Mouse (Mus musculus) skeletal muscle tissue, adult 2 months (tissue): ENCODE results near the gene Pfn1.

Experiments used
- DNase-seq: peaks from one replicate; pipeline ENCODE4 v3.0.0-alpha.2; 2012; ENCODE audit warnings: low read depth, low spot score

The Pfn1 gene

DNA sequence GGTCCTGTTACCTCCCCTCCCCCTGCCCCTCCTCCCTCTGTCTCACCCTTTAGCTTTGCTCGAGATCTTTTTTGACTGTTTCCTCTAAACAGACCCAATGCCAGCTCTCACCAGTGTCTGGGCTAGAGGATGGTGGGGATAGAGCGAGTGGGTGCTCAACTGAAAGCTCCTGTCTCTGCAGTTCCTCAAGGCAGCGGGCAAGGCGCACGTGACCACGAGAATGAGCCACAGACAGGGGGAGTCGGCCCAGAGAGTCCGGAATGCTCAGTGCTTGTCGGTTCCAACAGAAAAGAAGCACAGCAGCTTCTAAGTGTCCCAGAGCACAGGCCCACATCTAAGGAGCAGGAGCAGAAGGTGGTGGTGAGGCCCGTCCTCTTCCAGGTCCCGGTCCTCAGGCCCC, 20.1 kb upstream of the Pfn1 start:
- no peak for DNase-seq

GRCm38 (mm10) chr11:70674014-70674413, 19.6 kb upstream of the Pfn1 start:
- no peak for DNase-seq

DNA sequence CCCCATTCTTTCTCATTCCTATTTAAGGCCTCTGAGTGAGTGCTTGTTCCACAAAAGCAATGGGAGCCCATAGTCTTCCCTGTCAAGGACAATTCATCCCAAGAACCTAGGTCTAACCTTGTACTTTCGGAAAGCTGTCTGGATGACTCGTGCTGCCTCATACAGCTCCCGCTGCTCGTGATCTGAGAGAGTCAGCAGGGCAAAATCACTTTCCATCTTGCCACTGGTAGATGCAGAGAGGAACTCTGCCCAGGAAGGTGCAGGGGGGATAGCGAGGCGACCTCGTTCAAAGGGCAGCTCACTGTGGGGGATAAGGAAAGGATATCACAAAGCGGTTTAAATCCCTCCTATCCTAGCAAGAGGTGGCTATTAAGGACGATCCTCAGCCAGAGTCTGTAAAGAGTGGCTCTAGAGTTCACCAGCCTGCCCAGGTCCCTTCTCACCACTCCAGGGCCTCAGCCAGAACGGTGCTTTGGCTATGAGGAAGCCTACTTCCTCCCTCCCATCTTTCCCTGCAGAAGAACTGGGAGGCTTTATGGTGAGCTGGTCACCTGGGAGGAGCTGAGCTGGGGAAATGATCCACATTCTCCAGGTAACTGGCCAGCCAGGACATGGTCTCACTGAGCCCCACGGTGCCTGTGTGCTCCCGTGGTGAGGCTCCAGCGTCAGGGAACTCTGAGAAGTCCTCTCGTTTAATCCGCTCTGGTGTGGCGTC, 17.0 kb upstream of the Pfn1 start:
- DNase-seq: no peak

DNA sequence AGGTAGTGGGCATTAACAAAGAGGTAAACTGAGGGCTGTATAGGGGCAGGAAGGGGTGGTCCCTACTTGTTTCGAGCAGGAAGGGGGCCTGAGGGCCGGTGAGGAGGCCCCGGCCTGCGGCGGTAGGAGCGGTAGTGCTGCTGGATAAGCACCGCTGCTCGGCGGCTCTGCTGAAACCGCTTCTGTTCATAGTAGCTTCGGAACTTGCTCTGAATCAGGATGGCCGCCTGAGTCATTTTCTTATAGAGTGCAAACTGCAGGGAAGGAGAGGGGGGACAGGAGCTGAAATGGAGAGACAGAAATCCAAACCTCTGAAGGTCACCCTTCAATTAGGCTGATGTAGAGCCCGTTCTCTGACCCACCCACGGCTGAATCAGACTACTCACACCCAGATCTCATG, 16.0 kb upstream of the Pfn1 start:
- DNase-seq: no peak

- peak; percentile 58 for DNase-seq
Measured at GRCm38 (mm10) chr11:70669582-70670345, 15.3 kb upstream of the Pfn1 start.

- peak; percentile 99 for DNase-seq
Measured at GRCm38 (mm10) chr11:70668771-70669505, 14.5 kb upstream of the Pfn1 start, which contains the start of gene Spag7. Spag7 (minus strand) TSS chr11:70669416.

- no peak for DNase-seq
Measured at GRCm38 (mm10) chr11:70668335-70668770, 13.9 kb upstream of the Pfn1 start.

GRCm38 (mm10) chr11:70667271-70668150, 13.1 kb upstream of the Pfn1 start:
- DNase-seq: no peak

DNA sequence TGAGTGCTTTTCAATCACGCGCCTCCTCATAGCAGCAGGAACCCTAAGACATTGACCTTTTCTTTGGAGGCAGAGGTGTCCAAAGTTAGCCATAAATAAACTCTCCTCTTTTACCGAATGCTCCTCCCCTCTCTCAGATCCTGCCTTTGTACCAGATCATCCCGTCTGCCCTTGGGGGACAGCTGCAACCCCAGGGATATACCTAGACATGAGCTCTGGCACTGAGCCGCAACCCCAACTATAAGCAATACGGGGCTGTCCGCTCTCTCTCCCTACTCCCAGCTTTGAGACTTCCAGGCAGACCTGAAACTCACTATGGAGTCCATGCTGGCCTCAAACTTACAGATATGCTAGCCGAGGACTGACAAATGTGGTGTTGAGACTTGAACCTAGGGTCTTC, 12.2 kb upstream of the Pfn1 start:
- no peak for DNase-seq

DNA sequence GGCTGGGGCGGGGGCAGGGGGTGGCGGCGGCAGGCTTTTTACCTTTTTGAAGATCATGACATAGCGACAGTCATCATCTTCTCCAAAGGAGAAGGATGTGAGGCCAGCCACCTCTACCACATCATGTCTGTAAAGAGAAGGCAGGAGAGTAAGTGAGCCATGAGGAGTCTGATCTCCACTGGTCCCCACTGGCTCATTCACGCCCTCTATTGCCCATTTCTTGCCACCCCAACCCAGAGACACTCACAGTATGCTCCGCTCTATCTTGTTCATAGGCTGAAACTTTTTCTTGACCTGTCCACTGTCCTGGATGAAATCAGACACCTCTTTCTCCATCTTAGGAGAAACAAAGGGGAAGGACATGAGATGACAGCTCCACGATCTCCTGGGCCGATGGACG, 10.3 kb upstream of the Pfn1 start:
- DNase-seq: no peak

GRCm38 (mm10) chr11:70663957-70664356, 9.5 kb upstream of the Pfn1 start:
- peak; percentile 90 for DNase-seq

GRCm38 (mm10) chr11:70663101-70663500, 8.7 kb upstream of the Pfn1 start:
- no peak for DNase-seq

GRCm38 (mm10) chr11:70660571-70660970, 6.1 kb upstream of the Pfn1 start:
- DNase-seq: no peak

GRCm38 (mm10) chr11:70658942-70659341, 4.5 kb upstream of the Pfn1 start:
- no peak for DNase-seq

DNA sequence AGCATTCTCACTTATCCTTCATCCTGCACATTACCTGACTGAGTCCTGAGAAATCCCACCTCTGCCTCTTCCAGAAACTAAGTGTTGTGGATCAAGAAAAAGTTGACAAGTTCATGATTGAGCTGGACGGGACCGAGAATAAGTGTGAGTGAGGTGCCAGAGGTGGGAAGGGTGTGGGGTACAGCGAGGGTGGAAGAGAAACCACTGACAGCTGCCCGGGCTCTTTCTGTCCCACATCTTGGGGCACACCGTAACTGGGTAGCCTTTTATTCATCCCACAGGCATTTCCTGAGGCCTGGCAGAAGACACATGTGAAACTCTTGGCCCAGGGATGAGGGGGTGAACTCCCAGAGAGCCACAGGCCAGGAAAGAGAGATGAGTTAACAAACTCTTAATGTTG, 4.1 kb upstream of the Pfn1 start:
- DNase-seq: no peak

GRCm38 (mm10) chr11:70657991-70658390, 3.5 kb upstream of the Pfn1 start:
- no peak for DNase-seq

DNA sequence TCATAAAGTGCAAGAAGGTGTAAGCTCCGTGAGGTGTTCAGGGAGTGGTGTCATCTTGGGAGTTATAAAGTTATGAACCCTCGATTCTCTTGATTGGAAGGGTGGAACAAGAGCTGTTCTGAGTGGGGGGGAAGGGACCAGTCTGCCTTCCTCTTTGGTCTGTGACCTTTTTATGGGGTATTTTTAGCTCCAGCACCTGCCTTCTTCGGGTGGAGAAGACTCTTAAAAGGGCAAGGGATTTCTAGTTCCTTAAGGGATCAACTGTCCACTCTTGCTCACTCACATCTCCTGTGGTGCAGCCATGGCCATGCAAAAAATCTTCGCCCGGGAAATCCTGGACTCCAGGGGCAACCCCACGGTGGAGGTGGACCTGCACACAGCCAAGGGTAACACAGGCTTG, 3.1 kb upstream of the Pfn1 start:
- DNase-seq: peak; percentile 91

- peak; percentile 88 for DNase-seq
Measured at GRCm38 (mm10) chr11:70656964-70657363, 2.5 kb upstream of the Pfn1 start, which contains the start of gene Eno3. Eno3 (plus strand) TSS chr11:70657202.

- DNase-seq: peak; percentile 95
Measured at GRCm38 (mm10) chr11:70656456-70656927, 2.0 kb upstream of the Pfn1 start.

GRCm38 (mm10) chr11:70655571-70656455, 1.4 kb upstream of the Pfn1 start:
- peak; percentile 71 for DNase-seq
